Mouse (Mus musculus): ENCODE results near the gene Olfr780.
"Not testable (repeated sequence)": the region's sequence is repeated elsewhere in the genome, so short reads cannot be mapped to it uniquely, and the experiment has no call there.

The Olfr780 gene

GRCm38 (mm10) chr10:129317817-129318216, at the start of gene Olfr780:
Gene Olfr780, plus strand, starts transcription at chr10:129318117.
- no peak for DNase-seq

- DNase-seq, result no peak
Observed at GRCm38 (mm10) chr10:129271081-129271535, 46.8 kb upstream of the Olfr780 start, which contains the start of gene Olfr777. Gene Olfr777, minus strand, starts transcription at chr10:129271485.

- DNase-seq, result not testable (repeated sequence)
Observed at GRCm38 (mm10) chr10:129312973-129313372, 4.9 kb upstream of the Olfr780 start.

GRCm38 (mm10) chr10:129313521-129313920, 4.4 kb upstream of the Olfr780 start:
- DNase-seq, result not testable (repeated sequence)

- DNase-seq, result no peak
Observed at GRCm38 (mm10) chr10:129328554-129328953, 10.6 kb downstream of the Olfr780 start, which contains the start of gene Olfr781. Gene Olfr781, plus strand, starts transcription at chr10:129328854.

GRCm38 (mm10) chr10:129348550-129348949, 30.6 kb downstream of the Olfr780 start, which contains the start of gene Olfr782:
Gene Olfr782, plus strand, starts transcription at chr10:129348850.
- DNase-seq, result no peak

GRCm38 (mm10) chr10:129352475-129352874, 34.6 kb downstream of the Olfr780 start:
- not testable (repeated sequence) for DNase-seq

- DNase-seq, result not testable (repeated sequence)
Observed at GRCm38 (mm10) chr10:129356496-129356895, 38.6 kb downstream of the Olfr780 start.

GRCm38 (mm10) chr10:129357307-129357706, 39.4 kb downstream of the Olfr780 start:
- DNase-seq, result no peak
